Mouse (Mus musculus): ENCODE results near the gene Adrm1. TPM values are rescaled to one million over a fixed set of nuclear protein-coding genes. Genes with fewer than 3 reads are reported as not detected.
A peak's percentile ranks its signal among the peaks of the same experiment; 100 is the strongest.

Gene Adrm1
- 198 and 200 TPM in 2 replicates for polyA plus RNA-seq (2016; fragmentation: Nextera tagmentation; extraction: Ambion mirVana)

DNA sequence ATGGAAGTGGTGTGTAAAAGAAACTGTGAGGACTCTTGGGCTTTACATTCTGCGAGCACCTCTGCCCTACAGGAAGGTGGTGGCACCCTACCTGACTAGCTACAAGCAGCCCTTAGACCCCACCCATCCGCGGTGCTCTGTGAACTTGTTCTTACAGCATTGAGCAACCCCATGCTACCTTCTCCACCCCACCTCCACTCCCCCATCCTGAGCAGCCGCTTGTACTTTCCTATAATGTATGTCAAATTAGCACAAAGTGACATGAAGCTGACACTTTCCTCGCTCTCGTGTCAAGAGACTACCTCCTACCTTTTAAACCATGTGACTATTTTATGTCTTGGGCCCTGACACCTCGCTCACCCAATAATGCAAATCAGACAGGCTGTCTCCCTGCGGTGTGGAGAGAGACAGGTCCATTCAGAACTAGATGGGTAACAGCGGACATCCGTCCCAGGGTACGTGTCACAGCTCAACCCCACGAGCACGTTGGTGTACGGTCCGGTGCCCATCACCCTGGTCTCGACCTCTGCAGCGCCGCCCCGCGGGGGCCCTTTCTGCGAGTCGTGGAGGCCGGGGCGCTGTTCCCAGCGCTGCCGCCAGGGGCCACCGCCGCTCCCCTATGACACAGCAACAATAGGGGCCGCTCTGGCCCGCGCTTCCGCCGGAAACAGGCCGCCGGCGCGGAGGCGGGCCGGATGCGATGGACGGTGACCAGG, at the start of gene Adrm1:
Gene Adrm1, plus strand, starts transcription at position 680 of the 716 bp plus-strand sequence.
- peak within 1 kb of the TSS; percentile 93 for H3K27ac ChIP-seq
- WGBS: 4% methylated on average over 41 of the region's 41 CpGs
- ATAC-seq (ENCODE audit: low FRiP score): peak; percentile 99
- no peaks in the 10 kb centered on the region for H3K9me3 ChIP-seq (replicated peaks)
- H3K4me1 ChIP-seq: peaks cover 16% of the 10 kb centered on the region
- no peaks in the 10 kb centered on the region for H3K27me3 ChIP-seq
- H3K9ac ChIP-seq: peak within 1 kb of the TSS; percentile 98
- peaks cover 32% of the 10 kb centered on the region for H3K36me3 ChIP-seq
- H3K4me2 ChIP-seq (replicated peaks): peak within 1 kb of the TSS; percentile 99
- peak within 1 kb of the TSS; percentile 98 for H3K4me3 ChIP-seq

DNA sequence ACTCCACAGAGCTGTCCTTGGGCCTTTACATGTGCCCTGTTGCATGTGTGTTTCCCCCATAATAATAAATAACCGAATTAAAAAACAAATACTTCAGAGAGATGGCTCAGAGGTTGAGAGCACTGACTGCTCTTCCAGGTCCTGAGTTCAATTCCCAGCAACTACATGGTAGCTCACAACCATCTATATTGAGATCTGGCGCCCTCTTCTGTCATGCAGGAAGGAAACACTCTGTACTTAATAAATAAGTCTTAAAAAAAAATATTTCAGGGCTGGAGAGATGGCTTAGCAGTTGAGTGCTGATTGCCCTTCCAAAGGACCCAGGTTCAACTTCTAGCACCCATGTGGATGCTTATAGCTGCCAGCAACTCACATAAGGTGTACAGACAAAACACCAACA, 47.1 kb upstream of the Adrm1 start:
- WGBS: 81% methylated on average over 2 of the region's 2 CpGs

DNA sequence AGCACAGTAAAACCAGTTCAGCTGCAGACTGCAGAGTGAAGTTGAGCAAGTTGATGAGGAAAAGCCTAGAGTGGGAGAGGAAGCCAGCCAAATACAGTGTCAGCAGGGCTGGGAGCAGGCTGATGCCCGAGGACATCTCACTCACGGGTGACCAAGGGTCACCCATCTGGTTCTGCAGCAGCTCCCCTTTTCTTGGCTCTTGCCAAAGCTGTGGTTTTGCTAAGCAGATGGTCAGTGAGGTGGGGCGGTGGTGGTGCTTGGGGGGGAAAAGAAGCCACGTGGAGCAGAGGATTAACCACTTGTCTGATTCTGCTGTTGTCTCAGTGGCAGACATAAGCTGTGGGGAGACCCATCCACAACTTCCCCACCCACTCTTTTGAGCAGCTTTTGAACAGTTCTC, 45.1 kb upstream of the Adrm1 start:
- no peak for ATAC-seq (ENCODE audit: low FRiP score)
- WGBS: 31% methylated on average over 4 of the region's 4 CpGs

More for the DNA sequence above, 47.1 kb upstream of the Adrm1 start:
- H3K4me1 ChIP-seq: peaks cover 25% of the 10 kb centered on the region
- no peak overlapping the region for H3K4me2 ChIP-seq (replicated peaks)
- peaks cover 12% of the 10 kb centered on the region; the same call in 1 of the 2 replicates for H3K36me3 ChIP-seq
- H3K4me3 ChIP-seq: no peak overlapping the region
- no peak for ATAC-seq (ENCODE audit: low FRiP score)
- no peaks in the 10 kb centered on the region for H3K9me3 ChIP-seq (replicated peaks)
- no peak overlapping the region for H3K9ac ChIP-seq
- no peaks in the 10 kb centered on the region for H3K27me3 ChIP-seq
- H3K27ac ChIP-seq: no peak overlapping the region

DNA sequence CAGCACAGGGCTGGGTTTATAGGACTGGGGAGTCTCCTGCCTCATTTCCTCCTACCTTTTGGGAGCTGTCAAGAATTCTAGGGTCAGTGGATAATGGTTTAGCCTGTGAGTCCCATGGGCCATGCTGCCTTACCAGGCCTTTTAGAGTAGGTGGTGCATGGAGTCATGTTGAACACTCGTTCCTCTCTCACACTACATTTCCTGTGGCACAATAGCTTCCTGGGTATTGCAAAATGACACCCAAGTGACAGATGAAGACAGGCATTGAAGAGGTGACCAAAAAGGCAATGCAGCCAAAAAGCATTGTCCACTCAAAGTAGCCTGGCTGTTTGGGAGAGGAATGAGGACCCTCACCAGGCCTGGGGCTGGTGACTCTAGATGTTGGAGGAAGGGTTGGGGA, 43.6 kb upstream of the Adrm1 start:
- H3K9ac ChIP-seq: no peak overlapping the region
- H3K4me1 ChIP-seq: peaks cover 16% of the 10 kb centered on the region
- H3K4me2 ChIP-seq (replicated peaks): no peak overlapping the region
- no peak for ATAC-seq (ENCODE audit: low FRiP score)
- H3K27me3 ChIP-seq: no peaks in the 10 kb centered on the region
- WGBS: 65% methylated on average over 1 of the region's 1 CpGs
- H3K9me3 ChIP-seq (replicated peaks): no peaks in the 10 kb centered on the region
- H3K27ac ChIP-seq: no peak overlapping the region
- H3K36me3 ChIP-seq: peaks cover 12% of the 10 kb centered on the region; the same call in 1 of the 2 replicates
- H3K4me3 ChIP-seq: no peak overlapping the region

More for the DNA sequence above, 45.1 kb upstream of the Adrm1 start:
- Histone ChIP-seq H3K4me2 (replicated peaks) (no peak overlapping the region), H3K4me1 (peaks cover 16% of the 10 kb centered on the region), H3K27ac (no peak overlapping the region), H3K27me3 (no peaks in the 10 kb centered on the region), H3K9me3 (replicated peaks) (no peaks in the 10 kb centered on the region), H3K36me3 (peaks cover 12% of the 10 kb centered on the region; the same call in 1 of the 2 replicates), H3K4me3 (no peak overlapping the region), H3K9ac (no peak overlapping the region)

DNA sequence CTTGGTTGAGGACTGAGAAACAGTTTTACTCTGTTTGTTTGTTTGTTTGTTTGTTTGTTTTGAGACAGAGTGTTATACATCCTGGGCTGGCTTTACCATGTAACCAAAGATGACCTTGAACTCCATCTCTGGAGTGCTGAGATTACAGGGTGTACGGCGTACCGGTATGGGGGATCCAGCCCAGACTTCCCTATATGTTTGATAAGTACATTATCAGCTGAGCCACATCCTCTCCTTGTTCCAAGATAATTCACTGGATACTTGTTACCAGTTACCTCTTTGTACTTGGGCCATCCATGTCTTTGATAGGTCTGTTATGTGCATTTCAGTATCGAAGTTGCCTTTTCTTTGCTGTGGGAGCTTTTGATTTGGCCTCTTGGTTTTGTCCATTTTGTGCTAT, 38.1 kb upstream of the Adrm1 start:
- no peak for ATAC-seq (ENCODE audit: low FRiP score)
- WGBS: 95% methylated on average over 4 of the region's 4 CpGs
- Histone ChIP-seq H3K27me3 (no peaks in the 10 kb centered on the region), H3K9me3 (replicated peaks) (no peaks in the 10 kb centered on the region), H3K9ac (no peak overlapping the region), H3K4me2 (replicated peaks) (no peak overlapping the region), H3K4me3 (no peak overlapping the region), H3K4me1 (no peaks in the 10 kb centered on the region), H3K27ac (no peak overlapping the region), H3K36me3 (peaks cover 5% of the 10 kb centered on the region)

DNA sequence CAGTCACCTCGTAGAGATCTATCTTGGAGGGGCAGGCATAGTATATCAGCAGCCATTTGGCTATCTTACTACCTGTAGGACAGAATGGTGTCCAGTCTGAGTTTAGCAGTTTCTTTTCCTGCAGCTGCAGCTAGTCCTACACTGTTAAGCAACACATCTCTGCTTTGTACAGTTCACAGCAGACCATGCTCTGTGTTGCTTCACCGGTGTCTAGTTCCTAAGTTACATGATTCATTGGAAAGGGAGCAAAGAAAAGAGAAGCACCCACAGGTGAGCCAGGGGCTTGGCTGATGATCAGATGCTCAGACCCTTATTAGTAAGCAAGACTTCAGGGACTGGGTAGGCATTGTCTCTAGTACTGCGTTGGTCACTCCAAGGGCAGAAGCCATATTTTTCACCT, 37.4 kb upstream of the Adrm1 start:
- H3K9ac ChIP-seq: no peak overlapping the region
- no peaks in the 10 kb centered on the region for H3K27me3 ChIP-seq
- 85% methylated on average over 3 of the region's 3 CpGs for WGBS
- H3K27ac ChIP-seq: no peak overlapping the region
- no peak for ATAC-seq (ENCODE audit: low FRiP score)
- H3K4me2 ChIP-seq (replicated peaks): no peak overlapping the region
- H3K4me3 ChIP-seq: no peak overlapping the region
- H3K9me3 ChIP-seq (replicated peaks): no peaks in the 10 kb centered on the region
- no peaks in the 10 kb centered on the region for H3K4me1 ChIP-seq
- H3K36me3 ChIP-seq: peaks cover 12% of the 10 kb centered on the region

DNA sequence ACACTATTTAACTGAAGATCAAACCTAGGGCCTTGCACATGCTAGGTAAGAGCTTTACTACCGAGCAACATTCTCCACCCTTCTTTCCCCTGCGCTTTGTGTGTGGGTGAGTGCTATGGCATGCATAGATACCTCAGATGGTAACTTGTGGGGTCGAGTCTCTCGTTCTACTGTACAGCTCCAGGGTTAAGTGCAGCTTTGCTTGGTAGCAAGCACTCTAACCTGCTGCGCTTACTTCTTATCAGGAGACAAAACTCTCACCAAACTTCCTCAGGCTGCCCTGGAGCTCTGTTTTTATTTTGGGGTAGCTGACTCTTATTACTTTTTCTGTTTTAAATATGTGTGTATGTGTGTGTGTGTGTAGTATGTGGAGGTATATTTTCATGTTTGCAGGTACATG, 35.9 kb upstream of the Adrm1 start:
- no peak overlapping the region for H3K4me3 ChIP-seq
- H3K27me3 ChIP-seq: no peaks in the 10 kb centered on the region
- peaks cover 20% of the 10 kb centered on the region for H3K36me3 ChIP-seq
- no peak for ATAC-seq (ENCODE audit: low FRiP score)
- no peak overlapping the region for H3K27ac ChIP-seq
- H3K9ac ChIP-seq: no peak overlapping the region
- H3K4me1 ChIP-seq: no peaks in the 10 kb centered on the region
- H3K4me2 ChIP-seq (replicated peaks): no peak overlapping the region
- WGBS: 84% methylated on average over 5 of the region's 5 CpGs
- H3K9me3 ChIP-seq (replicated peaks): no peaks in the 10 kb centered on the region

DNA sequence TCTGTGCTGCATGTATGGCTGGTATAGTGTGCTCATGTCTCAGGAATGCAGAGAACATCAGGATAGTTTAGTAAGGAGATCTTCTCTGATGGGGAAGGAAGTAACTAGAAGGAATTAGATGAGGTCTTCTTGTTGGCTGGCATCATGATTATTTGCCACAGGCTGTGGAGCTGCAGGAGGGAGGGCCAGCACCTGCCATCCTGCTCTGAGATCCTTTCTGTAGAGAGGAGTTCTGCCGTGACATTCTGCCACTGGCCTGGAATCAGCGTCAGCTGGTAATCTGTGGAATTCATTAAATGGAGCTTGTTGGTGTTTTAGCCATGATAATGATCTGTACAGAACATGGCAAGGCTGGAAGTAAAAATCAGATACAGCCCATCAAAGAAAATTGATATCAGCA, 25.2 kb upstream of the Adrm1 start:
- Histone ChIP-seq H3K27me3 (no peaks in the 10 kb centered on the region), H3K9ac (no peak overlapping the region), H3K4me2 (replicated peaks) (no peak overlapping the region), H3K4me1 (no peaks in the 10 kb centered on the region), H3K9me3 (replicated peaks) (no peaks in the 10 kb centered on the region), H3K36me3 (peaks cover 76% of the 10 kb centered on the region), H3K27ac (no peak overlapping the region), H3K4me3 (no peak overlapping the region)
- 72% methylated on average over 2 of the region's 2 CpGs for WGBS
- no peak for ATAC-seq (ENCODE audit: low FRiP score)

DNA sequence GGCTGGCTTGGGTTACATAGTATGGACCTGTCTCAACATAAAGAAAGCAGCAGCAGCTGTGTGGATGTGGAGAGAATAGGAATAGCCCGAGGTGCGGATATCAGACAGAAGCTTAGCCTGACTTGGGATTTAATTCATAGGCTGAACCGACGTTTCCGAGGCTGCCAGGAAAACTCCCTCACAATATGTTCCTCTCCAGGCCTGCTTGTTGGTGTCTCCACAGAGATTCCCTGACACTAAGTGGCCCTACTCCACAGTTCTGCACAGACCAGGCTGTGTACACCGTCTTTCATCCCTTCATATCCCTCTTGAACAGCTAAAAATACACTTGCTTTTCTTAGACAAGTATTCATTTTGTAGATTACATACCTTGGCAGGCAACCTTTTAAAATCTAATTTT, 23.9 kb upstream of the Adrm1 start:
- H3K4me1 ChIP-seq: no peaks in the 10 kb centered on the region
- WGBS: 93% methylated on average over 6 of the region's 6 CpGs
- no peaks in the 10 kb centered on the region for H3K27me3 ChIP-seq
- H3K9ac ChIP-seq: no peak overlapping the region
- no peak overlapping the region for H3K27ac ChIP-seq
- no peak overlapping the region for H3K4me2 ChIP-seq (replicated peaks)
- peaks cover 79% of the 10 kb centered on the region for H3K36me3 ChIP-seq
- no peaks in the 10 kb centered on the region for H3K9me3 ChIP-seq (replicated peaks)
- no peak for ATAC-seq (ENCODE audit: low FRiP score)
- H3K4me3 ChIP-seq: no peak overlapping the region

DNA sequence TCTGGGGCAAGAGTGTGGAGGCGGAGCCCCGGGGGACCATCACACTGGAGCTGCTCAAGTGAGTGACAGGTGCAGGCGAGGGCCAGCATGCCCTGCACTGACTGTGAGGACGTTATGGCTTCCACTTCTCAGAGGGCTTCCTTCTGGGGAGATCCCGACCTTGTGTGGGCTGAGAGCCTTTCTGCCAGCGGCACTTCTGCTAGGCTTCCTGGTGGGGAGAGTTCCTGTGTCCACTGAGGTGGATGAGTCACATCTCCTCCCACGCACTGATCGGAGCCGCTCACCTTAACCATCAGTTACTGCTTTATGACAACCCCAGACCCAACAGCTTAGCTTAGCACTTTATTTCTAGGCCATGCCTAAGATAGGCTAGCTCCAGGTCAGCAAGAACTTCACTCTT, 22.7 kb upstream of the Adrm1 start:
- WGBS: 90% methylated on average over 9 of the region's 9 CpGs
- H3K4me2 ChIP-seq (replicated peaks): no peak overlapping the region
- no peak for ATAC-seq (ENCODE audit: low FRiP score)
- no peaks in the 10 kb centered on the region for H3K27me3 ChIP-seq
- no peaks in the 10 kb centered on the region for H3K9me3 ChIP-seq (replicated peaks)
- no peak overlapping the region for H3K27ac ChIP-seq
- H3K4me3 ChIP-seq: no peak overlapping the region
- H3K36me3 ChIP-seq: peaks cover 89% of the 10 kb centered on the region
- H3K9ac ChIP-seq: no peak overlapping the region
- no peaks in the 10 kb centered on the region for H3K4me1 ChIP-seq

DNA sequence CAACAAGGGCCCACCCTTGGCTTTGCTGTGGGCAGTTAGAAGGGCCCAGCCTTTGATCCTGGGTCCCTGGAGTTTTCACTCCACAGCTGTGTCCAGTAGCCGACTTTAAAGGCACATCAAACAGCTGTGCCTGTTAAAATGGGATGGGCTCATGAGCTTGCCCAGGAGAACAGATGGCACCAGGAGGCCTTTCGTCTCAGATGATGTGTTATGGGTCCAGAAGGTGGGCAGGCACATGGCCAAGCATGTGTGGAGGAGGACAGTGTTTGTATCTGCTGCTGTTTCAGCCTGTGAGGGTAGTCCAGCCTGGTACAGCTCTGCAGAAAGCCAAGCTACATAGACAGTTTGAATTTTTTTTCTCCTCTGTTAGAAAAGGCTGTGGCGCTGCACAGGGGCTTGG, 16.5 kb upstream of the Adrm1 start:
- Histone ChIP-seq H3K36me3 (peaks cover 86% of the 10 kb centered on the region), H3K27ac (no peak overlapping the region), H3K4me3 (no peak overlapping the region), H3K9ac (no peak overlapping the region), H3K27me3 (no peaks in the 10 kb centered on the region), H3K4me1 (no peaks in the 10 kb centered on the region), H3K9me3 (replicated peaks) (no peaks in the 10 kb centered on the region), H3K4me2 (replicated peaks) (no peak overlapping the region)
- no peak for ATAC-seq (ENCODE audit: low FRiP score)
- 62% methylated on average over 3 of the region's 3 CpGs for WGBS

DNA sequence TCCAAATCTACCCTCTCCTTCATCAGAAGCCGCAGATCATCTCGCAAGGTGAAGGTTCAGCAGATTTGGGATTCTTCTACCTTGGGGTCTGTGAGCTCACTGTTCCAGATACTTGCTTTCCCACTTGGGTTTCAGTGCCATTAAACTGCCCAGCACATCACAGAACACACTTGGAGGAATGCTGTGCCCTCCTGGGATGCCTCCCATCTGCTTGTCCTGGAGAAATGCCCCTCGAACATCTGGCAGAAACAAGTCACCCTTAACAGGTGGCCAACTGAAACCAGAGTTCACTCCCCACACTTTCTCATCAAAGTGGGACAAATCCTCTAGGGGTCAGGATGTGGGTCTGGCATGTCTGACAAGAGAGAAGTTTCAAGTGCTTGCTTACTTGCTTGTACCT, 12.7 kb upstream of the Adrm1 start:
- H3K36me3 ChIP-seq: peaks cover 87% of the 10 kb centered on the region
- H3K4me2 ChIP-seq (replicated peaks): no peak overlapping the region
- H3K4me3 ChIP-seq: no peak overlapping the region
- H3K4me1 ChIP-seq: no peaks in the 10 kb centered on the region
- H3K9me3 ChIP-seq (replicated peaks): no peaks in the 10 kb centered on the region
- H3K27me3 ChIP-seq: no peaks in the 10 kb centered on the region
- H3K9ac ChIP-seq: no peak overlapping the region
- 89% methylated on average over 3 of the region's 3 CpGs for WGBS
- no peak overlapping the region for H3K27ac ChIP-seq
- ATAC-seq (ENCODE audit: low FRiP score): no peak

DNA sequence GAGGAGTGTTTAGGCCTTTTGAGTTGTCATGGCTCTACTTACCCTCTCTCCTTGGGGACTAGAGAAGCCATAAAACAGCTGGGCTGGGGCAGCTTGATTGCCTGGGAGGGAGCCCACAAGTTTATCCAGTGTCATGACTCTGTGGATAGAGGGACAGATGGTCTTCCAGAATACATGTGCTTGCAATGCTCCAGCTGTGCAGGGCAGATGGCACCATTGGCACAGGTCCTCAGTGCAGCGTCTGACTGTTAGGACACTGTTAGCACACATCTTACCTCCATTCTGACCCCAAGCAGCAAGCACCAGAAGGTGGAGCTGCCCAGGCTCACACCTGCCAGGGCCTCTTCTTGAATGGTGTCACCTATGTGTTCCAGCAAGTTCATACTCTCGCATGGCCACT, 5.4 kb upstream of the Adrm1 start:
- H3K9ac ChIP-seq: no peak overlapping the region
- H3K27ac ChIP-seq: no peak overlapping the region
- H3K36me3 ChIP-seq: peaks cover 33% of the 10 kb centered on the region
- no peaks in the 10 kb centered on the region for H3K4me1 ChIP-seq
- ATAC-seq (ENCODE audit: low FRiP score): no peak
- no peak overlapping the region for H3K4me2 ChIP-seq (replicated peaks)
- H3K4me3 ChIP-seq: no peak overlapping the region
- WGBS: 81% methylated on average over 2 of the region's 2 CpGs
- no peaks in the 10 kb centered on the region for H3K27me3 ChIP-seq
- no peaks in the 10 kb centered on the region for H3K9me3 ChIP-seq (replicated peaks)
